Mouse (Mus musculus): ENCODE results near the gene Mybbp1a. TPM values are rescaled to one million over a fixed set of nuclear protein-coding genes. Genes with fewer than 3 reads are reported as not detected.

Gene Mybbp1a
- polyA plus RNA-seq, 1 experiment: 124 TPM

DNA sequence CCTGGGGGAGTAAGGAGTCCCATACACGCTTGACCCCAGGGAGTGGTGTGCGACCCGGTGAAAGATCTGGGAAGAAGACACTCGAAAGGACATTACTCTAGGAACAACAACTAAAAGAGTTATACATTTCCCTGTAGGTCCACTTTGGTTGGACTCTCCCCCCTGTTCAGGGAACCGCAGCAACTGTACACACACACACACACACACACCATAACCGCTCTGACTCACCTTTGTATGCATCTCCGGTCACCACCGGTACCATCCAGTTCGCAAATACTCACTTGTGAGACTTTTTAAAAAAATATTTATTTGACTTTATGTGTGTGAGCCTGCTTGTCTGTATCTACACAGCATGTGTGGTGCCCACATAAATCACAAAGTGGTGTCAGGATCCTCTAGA is 29.2 kb upstream of the Mybbp1a start:
- TF ChIP-seq CTCF (IDR thresholded peaks at IDR 0.05; ENCODE audit: borderline replicate concordance, insufficient read depth, low read length) (no peak), POLR2A (IDR thresholded peaks at IDR 0.05; ENCODE audit: low read depth, low read length) (no peak)
- Histone ChIP-seq H3K27ac (ENCODE audit: insufficient read depth, low read length) (no peak overlapping the region), H3K4me1 (ENCODE audit: control insufficient read depth, insufficient read depth, low read length) (peaks cover 5% of the 10 kb centered on the region; the same call in 1 of the 2 replicates), H3K4me3 (ENCODE audit: insufficient read depth, low read length) (no peak overlapping the region)

GRCm38 (mm10) chr11:72413016-72413415 is 28.1 kb upstream of the Mybbp1a start:
- no peak overlapping the region for H3K4me3 ChIP-seq (ENCODE audit: insufficient read depth, low read length)
- H3K27ac ChIP-seq (ENCODE audit: insufficient read depth, low read length): no peak overlapping the region
- TF ChIP-seq CTCF (IDR thresholded peaks at IDR 0.05; ENCODE audit: borderline replicate concordance, insufficient read depth, low read length) (no peak), POLR2A (IDR thresholded peaks at IDR 0.05; ENCODE audit: low read depth, low read length) (no peak)
- H3K4me1 ChIP-seq (ENCODE audit: control insufficient read depth, insufficient read depth, low read length): peaks cover 5% of the 10 kb centered on the region; the same call in 1 of the 2 replicates

DNA sequence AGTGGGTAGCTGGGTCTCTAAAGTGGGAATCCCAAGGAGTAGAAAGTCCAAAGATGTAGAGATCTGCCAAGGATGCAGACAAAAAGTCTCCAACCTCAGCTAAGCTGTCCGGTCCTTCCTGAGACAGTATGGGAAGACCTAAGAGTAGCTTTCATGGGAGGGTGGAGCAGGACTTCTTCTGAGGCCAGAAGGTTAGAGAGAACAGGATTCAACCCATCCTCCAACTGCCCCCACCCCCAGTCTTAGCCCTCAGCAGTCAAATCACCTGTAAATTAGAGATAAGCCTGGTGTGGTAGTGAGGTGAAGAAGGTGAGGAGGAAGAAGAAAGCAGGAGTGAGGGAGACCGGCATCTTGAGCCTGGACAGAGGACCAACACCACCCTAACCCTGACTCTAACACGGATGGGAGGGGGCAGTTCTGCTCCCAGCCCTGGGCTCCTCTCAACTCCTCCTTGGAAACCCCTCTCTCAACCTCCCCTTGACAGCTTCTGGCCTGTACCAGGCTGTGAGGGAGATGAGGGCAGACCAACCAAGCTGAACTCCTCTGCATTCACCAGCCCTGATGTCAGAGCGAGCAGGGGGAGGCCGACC is 27.5 kb upstream of the Mybbp1a start:
- peaks cover 5% of the 10 kb centered on the region; the same call in 1 of the 2 replicates for H3K4me1 ChIP-seq (ENCODE audit: control insufficient read depth, insufficient read depth, low read length)
- TF ChIP-seq POLR2A (IDR thresholded peaks at IDR 0.05; ENCODE audit: low read depth, low read length) (no peak), CTCF (IDR thresholded peaks at IDR 0.05; ENCODE audit: borderline replicate concordance, insufficient read depth, low read length) (no peak)
- H3K4me3 ChIP-seq (ENCODE audit: insufficient read depth, low read length): no peak overlapping the region
- no peak overlapping the region for H3K27ac ChIP-seq (ENCODE audit: insufficient read depth, low read length)

DNA sequence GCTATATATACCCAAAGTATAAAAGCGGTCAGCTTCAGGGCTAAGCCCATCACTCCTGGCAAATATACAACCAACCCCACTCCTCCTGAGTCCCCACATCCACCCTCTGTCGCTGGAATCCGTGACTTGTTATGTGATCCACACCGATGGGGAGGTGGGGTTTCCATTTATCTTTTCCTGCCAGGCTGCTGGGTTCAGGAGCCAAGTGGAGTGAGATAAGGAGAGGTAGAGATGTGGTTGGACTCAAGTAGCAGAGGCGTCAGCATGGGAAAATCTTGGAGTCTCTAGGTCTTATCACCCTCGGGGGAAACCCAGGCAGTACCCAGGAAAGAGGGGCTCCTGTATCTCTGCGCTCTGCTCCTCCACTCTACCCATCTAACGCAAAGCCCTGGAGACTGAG is 26.0 kb upstream of the Mybbp1a start:
- TF ChIP-seq POLR2A (IDR thresholded peaks at IDR 0.05; ENCODE audit: low read depth, low read length): no peak
- no peak for TF ChIP-seq CTCF (IDR thresholded peaks at IDR 0.05; ENCODE audit: borderline replicate concordance, insufficient read depth, low read length)

DNA sequence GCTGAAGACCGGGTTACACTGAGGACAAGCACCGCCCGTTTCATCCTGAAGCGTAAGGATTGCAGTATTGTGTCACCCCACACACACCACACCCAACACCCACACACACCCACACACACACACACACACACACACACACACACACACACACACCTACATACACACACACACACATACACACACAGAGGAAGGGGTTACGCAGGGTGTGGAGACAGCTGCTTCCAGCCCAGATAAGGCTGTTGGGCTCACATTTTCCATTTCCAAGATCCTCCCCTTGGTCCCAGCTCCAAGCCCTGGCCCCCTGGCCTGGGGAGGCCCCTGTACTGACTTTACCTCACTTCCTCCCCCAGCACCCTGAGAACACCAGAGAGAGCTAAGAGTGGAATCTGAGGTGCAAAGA is 24.5 kb upstream of the Mybbp1a start:
- Histone ChIP-seq H3K4me1 (ENCODE audit: control insufficient read depth, insufficient read depth, low read length) (no peaks in the 10 kb centered on the region), H3K4me3 (ENCODE audit: insufficient read depth, low read length) (no peak overlapping the region), H3K27ac (ENCODE audit: insufficient read depth, low read length) (no peak overlapping the region)
- TF ChIP-seq POLR2A (IDR thresholded peaks at IDR 0.05; ENCODE audit: low read depth, low read length) (no peak), CTCF (IDR thresholded peaks at IDR 0.05; ENCODE audit: borderline replicate concordance, insufficient read depth, low read length) (no peak)

More for the DNA sequence above, 26.0 kb upstream of the Mybbp1a start:
- peaks cover 5% of the 10 kb centered on the region; the same call in 1 of the 2 replicates for H3K4me1 ChIP-seq (ENCODE audit: control insufficient read depth, insufficient read depth, low read length)
- no peak overlapping the region for H3K27ac ChIP-seq (ENCODE audit: insufficient read depth, low read length)
- no peak overlapping the region for H3K4me3 ChIP-seq (ENCODE audit: insufficient read depth, low read length)

DNA sequence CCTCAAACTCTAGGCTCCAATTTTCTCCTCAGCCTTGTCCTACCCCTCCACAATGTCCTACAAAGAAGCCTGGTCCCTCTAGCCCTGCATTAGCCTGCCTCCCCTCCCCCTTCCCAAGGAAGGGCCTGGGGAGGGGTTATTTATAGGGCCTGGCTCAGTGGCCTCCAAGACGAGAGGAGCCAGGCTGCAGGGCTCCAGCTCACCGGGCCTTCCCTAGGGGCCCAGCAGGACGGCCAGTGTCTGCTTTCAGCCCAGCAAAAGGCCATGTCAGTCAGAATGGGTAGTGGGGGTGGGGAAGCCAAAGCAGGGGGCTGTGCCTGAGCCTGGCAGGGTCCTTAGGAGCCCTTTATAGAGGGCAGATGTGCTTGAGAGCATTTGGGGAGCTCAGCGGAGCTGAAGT is 23.8 kb upstream of the Mybbp1a start:
- TF ChIP-seq POLR2A (IDR thresholded peaks at IDR 0.05; ENCODE audit: low read depth, low read length): no peak
- no peak for TF ChIP-seq CTCF (IDR thresholded peaks at IDR 0.05; ENCODE audit: borderline replicate concordance, insufficient read depth, low read length)
- no peaks in the 10 kb centered on the region for H3K4me1 ChIP-seq (ENCODE audit: control insufficient read depth, insufficient read depth, low read length)
- H3K27ac ChIP-seq (ENCODE audit: insufficient read depth, low read length): no peak overlapping the region
- H3K4me3 ChIP-seq (ENCODE audit: insufficient read depth, low read length): no peak overlapping the region

DNA sequence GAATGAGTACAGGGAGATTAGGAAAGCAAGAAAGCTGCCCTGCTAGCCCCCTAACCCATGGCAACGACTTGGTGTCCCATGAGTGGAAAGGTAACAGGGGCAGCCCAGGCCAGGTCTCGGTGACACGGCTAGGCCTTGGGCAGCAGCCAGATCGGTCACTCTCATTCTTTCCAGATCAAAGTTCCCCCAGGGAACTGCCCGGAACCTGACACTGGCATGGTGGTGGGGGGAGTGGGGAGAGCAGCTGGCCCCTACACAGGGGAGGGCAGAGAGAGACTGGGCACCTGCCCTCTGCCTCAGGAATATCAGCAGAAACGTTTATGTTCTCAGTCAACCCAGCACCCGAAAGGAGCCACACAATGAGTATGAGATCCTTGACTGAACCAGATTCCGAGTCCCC is 22.9 kb upstream of the Mybbp1a start:
- Histone ChIP-seq H3K27ac (ENCODE audit: insufficient read depth, low read length) (no peak overlapping the region), H3K4me3 (ENCODE audit: insufficient read depth, low read length) (no peak overlapping the region), H3K4me1 (ENCODE audit: control insufficient read depth, insufficient read depth, low read length) (no peaks in the 10 kb centered on the region)
- no peak for TF ChIP-seq POLR2A (IDR thresholded peaks at IDR 0.05; ENCODE audit: low read depth, low read length)
- no peak for TF ChIP-seq CTCF (IDR thresholded peaks at IDR 0.05; ENCODE audit: borderline replicate concordance, insufficient read depth, low read length)

DNA sequence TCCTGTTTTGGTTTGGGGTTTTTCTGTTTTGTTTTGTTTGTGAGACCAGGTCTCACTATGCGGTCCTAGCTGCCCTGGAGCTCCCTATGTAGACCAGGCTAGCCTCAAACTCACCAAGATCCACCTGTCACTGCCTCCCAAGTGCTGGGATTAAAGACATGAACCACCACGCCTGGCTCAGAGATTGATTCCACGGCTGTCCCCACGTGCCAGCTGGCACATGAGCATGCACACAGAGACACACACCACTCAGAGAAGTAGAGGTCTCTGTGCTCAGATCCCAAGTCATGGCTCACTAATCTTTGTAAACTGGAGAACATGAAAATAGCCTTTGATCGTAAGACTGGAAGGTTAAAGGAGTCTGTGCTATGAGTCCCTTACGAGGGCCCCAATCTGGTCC is 22.1 kb upstream of the Mybbp1a start:
- H3K27ac ChIP-seq (ENCODE audit: insufficient read depth, low read length): no peak overlapping the region
- H3K4me1 ChIP-seq (ENCODE audit: control insufficient read depth, insufficient read depth, low read length): no peaks in the 10 kb centered on the region
- no peak for TF ChIP-seq POLR2A (IDR thresholded peaks at IDR 0.05; ENCODE audit: low read depth, low read length)
- TF ChIP-seq CTCF (IDR thresholded peaks at IDR 0.05; ENCODE audit: borderline replicate concordance, insufficient read depth, low read length): no peak
- H3K4me3 ChIP-seq (ENCODE audit: insufficient read depth, low read length): no peak overlapping the region

- H3K27ac ChIP-seq (ENCODE audit: insufficient read depth, low read length): no peak overlapping the region
- TF ChIP-seq CTCF (IDR thresholded peaks at IDR 0.05; ENCODE audit: borderline replicate concordance, insufficient read depth, low read length): no peak
- no peak for TF ChIP-seq POLR2A (IDR thresholded peaks at IDR 0.05; ENCODE audit: low read depth, low read length)
- no peak overlapping the region for H3K4me3 ChIP-seq (ENCODE audit: insufficient read depth, low read length)
- no peaks in the 10 kb centered on the region for H3K4me1 ChIP-seq (ENCODE audit: control insufficient read depth, insufficient read depth, low read length)
These were observed 20.6 kb upstream of the Mybbp1a start for GRCm38 (mm10) chr11:72420460-72421122.

DNA sequence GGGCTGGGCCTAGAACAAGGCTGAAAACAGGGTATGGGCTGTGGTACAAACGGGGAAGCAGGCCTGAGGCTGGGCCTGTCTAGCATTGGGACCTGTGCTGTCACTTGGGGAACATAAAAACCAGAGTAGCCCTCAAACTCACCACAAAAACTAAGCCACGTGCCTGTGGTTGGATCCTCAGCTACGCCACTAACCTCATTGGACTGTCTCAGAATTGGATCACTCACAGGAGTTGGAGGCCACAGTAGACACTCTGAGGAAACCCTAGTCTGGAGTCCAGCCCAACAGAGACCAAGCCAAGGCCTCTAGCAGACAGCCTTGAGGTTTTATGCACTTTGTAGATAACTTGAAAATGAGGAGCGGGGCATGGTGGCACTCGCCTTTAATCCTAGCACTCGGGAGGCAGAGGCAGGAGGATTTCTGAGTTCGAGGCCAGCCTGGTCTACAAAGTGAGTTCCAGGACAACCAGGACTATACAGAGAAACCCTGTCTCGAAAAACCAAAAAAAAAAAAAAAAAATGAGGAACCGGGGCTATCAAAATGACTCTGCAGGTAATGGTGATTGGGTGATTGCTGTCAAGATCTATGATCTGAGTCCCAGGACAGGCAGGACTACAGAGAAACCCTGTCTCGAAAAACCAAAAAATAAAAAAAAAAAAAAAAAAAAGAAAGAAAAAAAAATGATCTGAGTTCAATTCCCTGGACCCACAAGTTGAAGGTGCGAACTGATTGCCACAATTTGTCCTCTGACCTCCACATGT is 19.5 kb upstream of the Mybbp1a start:
- no peak for TF ChIP-seq POLR2A (IDR thresholded peaks at IDR 0.05; ENCODE audit: low read depth, low read length)
- no peak for TF ChIP-seq CTCF (IDR thresholded peaks at IDR 0.05; ENCODE audit: borderline replicate concordance, insufficient read depth, low read length)
- no peak overlapping the region for H3K27ac ChIP-seq (ENCODE audit: insufficient read depth, low read length)

More for the DNA sequence above, 19.5 kb upstream of the Mybbp1a start:
- H3K4me1 ChIP-seq (ENCODE audit: control insufficient read depth, insufficient read depth, low read length): no peaks in the 10 kb centered on the region
- no peak overlapping the region for H3K4me3 ChIP-seq (ENCODE audit: insufficient read depth, low read length)
